Mouse (Mus musculus): ENCODE measurements around the gene Evi5l. TPM values are rescaled to one million over a fixed set of nuclear protein-coding genes. Genes with fewer than 3 reads are reported as not detected.

The Evi5l gene
- polyA plus RNA-seq, 1 experiment from 2014 or later: 21.9 TPM

DNA sequence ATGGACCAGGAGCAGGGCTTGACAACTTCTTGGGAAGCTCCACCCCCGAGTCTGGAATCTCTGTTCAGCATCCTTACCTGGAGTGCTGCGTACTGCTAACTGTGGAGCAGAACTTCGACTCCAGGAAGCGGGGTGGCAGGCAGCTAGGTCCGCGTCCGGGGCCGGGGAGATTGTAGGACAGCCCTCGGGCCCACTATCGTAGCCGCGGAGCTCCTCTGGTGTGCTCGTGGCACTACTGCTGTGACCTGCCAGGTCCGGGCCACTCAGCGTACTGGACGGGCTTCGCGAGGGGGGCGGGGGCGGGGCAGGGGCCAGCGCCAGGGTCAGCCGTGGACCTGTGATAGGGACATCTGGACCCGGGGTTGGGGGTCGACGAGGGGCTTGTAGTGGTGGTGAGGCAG, 46.4 kb downstream of the Evi5l start:
- H3K9me3 ChIP-seq: peaks cover 6% of the 10 kb centered on the region; the same call in 1 of the 2 replicates
- H3K4me3 ChIP-seq: peak overlapping the region; percentile 49
- WGBS: 1% methylated on average over 25 of the region's 25 CpGs
- DNase-seq (ENCODE audit: extremely low spot score, low spot score): peak; percentile 53
- peaks cover 35% of the 10 kb centered on the region for H3K36me3 ChIP-seq (replicated peaks)
- peak overlapping the region; percentile 81 for H3K27ac ChIP-seq
- H3K27me3 ChIP-seq (ENCODE audit: poor library complexity, severe bottlenecking): peaks cover 60% of the 10 kb centered on the region
- H3K4me1 ChIP-seq: peaks cover 54% of the 10 kb centered on the region

GRCm38 (mm10) chr8:4213210-4214005, 47.0 kb downstream of the Evi5l start:
- Histone ChIP-seq H3K36me3 (replicated peaks) (peaks cover 35% of the 10 kb centered on the region), H3K9me3 (peaks cover 6% of the 10 kb centered on the region; the same call in 1 of the 2 replicates), H3K4me1 (peaks cover 55% of the 10 kb centered on the region), H3K27ac (peak overlapping the region; percentile 81), H3K4me3 (peak overlapping the region; percentile 49), H3K27me3 (ENCODE audit: poor library complexity, severe bottlenecking) (peaks cover 60% of the 10 kb centered on the region)
- 2% methylated on average over 18 of the region's 18 CpGs for WGBS
- DNase-seq (ENCODE audit: extremely low spot score, low spot score): peak; percentile 64

DNA sequence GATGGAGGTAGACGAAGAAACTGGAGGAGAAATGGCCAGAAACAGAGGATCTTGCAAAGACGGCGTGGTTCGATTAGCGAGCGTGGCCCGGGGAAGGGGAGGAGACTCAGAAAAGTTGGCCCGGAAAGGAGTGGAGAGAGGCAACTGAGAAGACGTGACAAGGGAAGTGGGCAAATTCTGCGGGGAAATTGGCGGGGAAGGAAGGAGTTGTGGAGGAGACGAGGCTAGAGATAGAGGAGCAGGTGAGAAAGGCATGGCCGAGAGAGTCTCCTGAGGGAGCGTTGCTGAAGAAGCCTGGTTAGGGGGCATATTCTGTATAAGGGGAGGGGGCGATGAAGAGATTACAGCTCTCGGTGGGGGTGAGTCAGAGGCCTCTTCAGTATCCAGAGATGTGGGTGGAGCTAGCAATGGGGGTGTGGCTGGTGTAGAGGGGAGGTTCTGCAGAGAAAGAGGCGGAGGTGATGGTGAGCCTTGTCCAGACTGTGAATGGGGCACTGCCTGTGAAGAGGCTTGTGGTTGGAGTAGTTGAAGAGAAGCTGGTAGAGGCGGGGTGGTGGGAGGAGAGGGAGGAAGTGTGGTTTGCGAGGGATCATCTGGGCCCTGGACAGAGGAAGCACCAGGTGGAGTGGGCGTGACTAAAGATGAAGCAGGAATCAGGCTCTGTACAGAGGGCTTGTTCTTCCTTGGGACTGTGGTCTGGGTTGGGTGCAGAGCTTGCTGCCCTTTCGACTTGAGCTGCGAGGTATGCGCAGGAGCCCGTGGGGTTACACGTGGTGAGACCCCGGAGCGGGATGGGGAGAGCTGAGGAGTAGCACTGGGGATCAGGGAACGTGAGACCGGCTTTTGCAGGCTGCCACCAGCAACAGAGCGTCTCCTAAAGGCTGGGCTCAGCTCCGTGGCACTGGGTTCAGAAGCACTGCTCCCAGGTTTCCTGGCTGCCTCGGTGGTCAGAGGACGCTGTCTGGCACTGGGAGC, 47.9 kb downstream of the Evi5l start:
- Histone ChIP-seq H3K4me3 (peak overlapping the region; percentile 49), H3K4me1 (peaks cover 55% of the 10 kb centered on the region), H3K27ac (peak overlapping the region; percentile 81), H3K9me3 (peaks cover 6% of the 10 kb centered on the region; the same call in 1 of the 2 replicates), H3K36me3 (replicated peaks) (peaks cover 30% of the 10 kb centered on the region), H3K27me3 (ENCODE audit: poor library complexity, severe bottlenecking) (peaks cover 62% of the 10 kb centered on the region)
- 11% methylated on average over 33 of the region's 33 CpGs for WGBS
- peak; percentile 55 for DNase-seq (ENCODE audit: extremely low spot score, low spot score)

DNA sequence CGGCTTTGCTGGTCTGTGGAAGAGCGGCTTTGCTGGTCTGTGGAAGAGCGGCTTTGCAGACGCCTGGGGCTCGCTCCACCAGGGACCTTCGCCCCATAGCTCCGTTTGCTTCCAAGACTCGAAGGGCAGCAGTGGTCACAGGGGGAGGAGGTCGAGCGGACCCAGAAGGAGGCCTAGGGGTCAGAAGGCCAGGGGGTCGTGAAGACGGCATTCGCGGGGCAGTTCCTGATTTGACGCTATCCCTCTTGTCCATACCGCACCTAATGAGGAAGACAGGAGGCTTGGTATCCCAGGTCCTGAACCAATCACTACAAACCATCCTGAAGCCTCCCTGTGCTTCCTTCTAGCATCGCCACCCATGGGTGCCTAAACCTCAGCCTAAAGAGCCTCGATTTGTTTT, 49.9 kb downstream of the Evi5l start:
- Histone ChIP-seq H3K4me1 (peaks cover 55% of the 10 kb centered on the region), H3K36me3 (replicated peaks) (peaks cover 10% of the 10 kb centered on the region), H3K4me3 (peak overlapping the region; percentile 72), H3K9me3 (no peaks in the 10 kb centered on the region), H3K27me3 (ENCODE audit: poor library complexity, severe bottlenecking) (peaks cover 62% of the 10 kb centered on the region), H3K27ac (peak overlapping the region; percentile 95)
- 5% methylated on average over 18 of the region's 18 CpGs for WGBS
- DNase-seq (ENCODE audit: extremely low spot score, low spot score): peak; percentile 24

- no peaks in the 10 kb centered on the region for H3K9me3 ChIP-seq
- peak within 1 kb of the TSS; percentile 72 for H3K4me3 ChIP-seq
- peaks cover 9% of the 10 kb centered on the region; the same call in 1 of the 2 replicates for H3K36me3 ChIP-seq (replicated peaks)
- peak within 1 kb of the TSS; percentile 95 for H3K27ac ChIP-seq
- H3K4me1 ChIP-seq: peaks cover 55% of the 10 kb centered on the region
- DNase-seq (ENCODE audit: extremely low spot score, low spot score): peak; percentile 73
- H3K27me3 ChIP-seq (ENCODE audit: poor library complexity, severe bottlenecking): peaks cover 62% of the 10 kb centered on the region
- WGBS: under 1% methylated on average over 44 of the region's 44 CpGs
Observed at GRCm38 (mm10) chr8:4216791-4217621, 50.6 kb downstream of the Evi5l start, which contains the start of gene Prr36. Prr36 (minus strand) TSS chr8:4217459.

GRCm38 (mm10) chr8:4219617-4220016, 53.2 kb downstream of the Evi5l start:
- DNase-seq (ENCODE audit: extremely low spot score, low spot score): no peak
- WGBS: 88% methylated on average over 3 of the region's 3 CpGs
- peaks cover 8% of the 10 kb centered on the region; the same call in 1 of the 2 replicates for H3K36me3 ChIP-seq (replicated peaks)
- H3K4me1 ChIP-seq: peaks cover 32% of the 10 kb centered on the region
- H3K27me3 ChIP-seq (ENCODE audit: poor library complexity, severe bottlenecking): peaks cover 49% of the 10 kb centered on the region
- no peak overlapping the region for H3K4me3 ChIP-seq
- H3K27ac ChIP-seq: no peak overlapping the region
- H3K9me3 ChIP-seq: no peaks in the 10 kb centered on the region

- Histone ChIP-seq H3K4me3 (no peak overlapping the region), H3K27me3 (ENCODE audit: poor library complexity, severe bottlenecking) (peaks cover 48% of the 10 kb centered on the region), H3K27ac (no peak overlapping the region), H3K4me1 (peaks cover 16% of the 10 kb centered on the region), H3K9me3 (no peaks in the 10 kb centered on the region), H3K36me3 (replicated peaks) (no peaks in the 10 kb centered on the region)
- DNase-seq (ENCODE audit: extremely low spot score, low spot score): no peak
Observed at GRCm38 (mm10) chr8:4222059-4222458, 55.7 kb downstream of the Evi5l start.

- Histone ChIP-seq H3K9me3 (no peaks in the 10 kb centered on the region), H3K36me3 (replicated peaks) (no peaks in the 10 kb centered on the region), H3K27ac (0 out of 2 replicates have a peak overlapping the region, but pooled peaks have one; percentile 20), H3K27me3 (ENCODE audit: poor library complexity, severe bottlenecking) (peaks cover 59% of the 10 kb centered on the region), H3K4me1 (peaks cover 9% of the 10 kb centered on the region), H3K4me3 (peak overlapping the region; percentile 45)
- no peak for DNase-seq (ENCODE audit: extremely low spot score, low spot score)
- 23% methylated on average over 4 of the region's 4 CpGs for WGBS
Observed at GRCm38 (mm10) chr8:4226323-4226722, 60.0 kb downstream of the Evi5l start.

- peaks cover 59% of the 10 kb centered on the region for H3K27me3 ChIP-seq (ENCODE audit: poor library complexity, severe bottlenecking)
- WGBS: 4% methylated on average over 33 of the region's 33 CpGs
Observed at GRCm38 (mm10) chr8:4226739-4227347, 60.5 kb downstream of the Evi5l start, which contains the start of gene Lrrc8e. Lrrc8e (plus strand) TSS chr8:4226827.

GRCm38 (mm10) chr8:4227919-4228318, 61.6 kb downstream of the Evi5l start:
- Histone ChIP-seq H3K27me3 (ENCODE audit: poor library complexity, severe bottlenecking) (peaks cover 59% of the 10 kb centered on the region), H3K9me3 (no peaks in the 10 kb centered on the region), H3K4me1 (peaks cover 9% of the 10 kb centered on the region), H3K4me3 (no peak overlapping the region), H3K36me3 (replicated peaks) (no peaks in the 10 kb centered on the region), H3K27ac (no peak overlapping the region)
- DNase-seq (ENCODE audit: extremely low spot score, low spot score): no peak
- 88% methylated on average over 4 of the region's 4 CpGs for WGBS

More at GRCm38 (mm10) chr8:4226739-4227347, 60.5 kb downstream of the Evi5l start, which contains the start of gene Lrrc8e:
- Histone ChIP-seq H3K27ac (peak within 1 kb of the TSS; percentile 20), H3K4me3 (peak within 1 kb of the TSS; percentile 45), H3K36me3 (replicated peaks) (no peaks in the 10 kb centered on the region), H3K4me1 (peaks cover 9% of the 10 kb centered on the region), H3K9me3 (no peaks in the 10 kb centered on the region)
- DNase-seq (ENCODE audit: extremely low spot score, low spot score): no peak

- WGBS: 78% methylated on average over 5 of the region's 5 CpGs
- no peak overlapping the region for H3K27ac ChIP-seq
- no peaks in the 10 kb centered on the region for H3K36me3 ChIP-seq (replicated peaks)
- no peak for DNase-seq (ENCODE audit: extremely low spot score, low spot score)
- no peak overlapping the region for H3K4me3 ChIP-seq
- H3K9me3 ChIP-seq: no peaks in the 10 kb centered on the region
- H3K27me3 ChIP-seq (ENCODE audit: poor library complexity, severe bottlenecking): peaks cover 58% of the 10 kb centered on the region
- H3K4me1 ChIP-seq: peaks cover 9% of the 10 kb centered on the region
Observed at GRCm38 (mm10) chr8:4229784-4230183, 63.4 kb downstream of the Evi5l start.
